Mouse (Mus musculus): ENCODE measurements at regions not wholly inside any gene's neighbourhood (a gene's known extent, or its start where the extent isn't known, plus 50 kb on each side); places are given as distances from the start of the nearest gene placed in this dataset.
A peak's percentile ranks its signal among the peaks of the same experiment; 100 is the strongest.

- H3K4me1 ChIP-seq (ENCODE audit: control insufficient read depth, insufficient read depth, low read length): no peaks in the 10 kb centered on the region
- DNase-seq (ENCODE audit: low spot score) (no peak), ATAC-seq (no peak)
- no peak overlapping the region for H3K4me3 ChIP-seq (ENCODE audit: low read depth, low read length)
- H3K9me3 ChIP-seq (replicated peaks; ENCODE audit: control insufficient read depth, low read length): no peaks in the 10 kb centered on the region
- no peaks in the 10 kb centered on the region for H3K36me3 ChIP-seq (ENCODE audit: control insufficient read depth, insufficient read depth, low read length)
- WGBS: 91% methylated on average over 1 of the region's 1 CpGs
- no peak overlapping the region for H3K27ac ChIP-seq (ENCODE audit: low read depth, low read length)
- no peak overlapping the region for H3K4me2 ChIP-seq (ENCODE audit: low read length)
- H3K27me3 ChIP-seq (replicated peaks; ENCODE audit: control insufficient read depth, insufficient read depth, low read length): no peaks in the 10 kb centered on the region
- H3K9ac ChIP-seq (ENCODE audit: low read length): no peak overlapping the region
Observed at GRCm38 (mm10) chr8:97052436-97052835, 1164.1 kb upstream of the Got2 start.

- no peak overlapping the region for H3K4me3 ChIP-seq (ENCODE audit: low read depth, low read length)
- ATAC-seq (no peak), DNase-seq (ENCODE audit: low spot score) (no peak)
- H3K27me3 ChIP-seq (replicated peaks; ENCODE audit: control insufficient read depth, insufficient read depth, low read length): no peaks in the 10 kb centered on the region
- no peaks in the 10 kb centered on the region for H3K4me1 ChIP-seq (ENCODE audit: control insufficient read depth, insufficient read depth, low read length)
- H3K9ac ChIP-seq (ENCODE audit: low read length): no peak overlapping the region
- no peak overlapping the region for H3K27ac ChIP-seq (ENCODE audit: low read depth, low read length)
- no peaks in the 10 kb centered on the region for H3K9me3 ChIP-seq (replicated peaks; ENCODE audit: control insufficient read depth, low read length)
- no peak overlapping the region for H3K4me2 ChIP-seq (ENCODE audit: low read length)
- H3K36me3 ChIP-seq (ENCODE audit: control insufficient read depth, insufficient read depth, low read length): no peaks in the 10 kb centered on the region
- 73% methylated on average over 3 of the region's 3 CpGs for WGBS
Observed at GRCm38 (mm10) chr8:97039778-97040177, 1151.4 kb upstream of the Got2 start.

- no peaks in the 10 kb centered on the region for H3K4me1 ChIP-seq (ENCODE audit: control insufficient read depth, insufficient read depth, low read length)
- no peak overlapping the region for H3K4me3 ChIP-seq (ENCODE audit: low read depth, low read length)
- no peaks in the 10 kb centered on the region for H3K27me3 ChIP-seq (replicated peaks; ENCODE audit: control insufficient read depth, insufficient read depth, low read length)
- WGBS: 95% methylated on average over 5 of the region's 5 CpGs
- no peak overlapping the region for H3K9ac ChIP-seq (ENCODE audit: low read length)
- no peaks in the 10 kb centered on the region for H3K36me3 ChIP-seq (ENCODE audit: control insufficient read depth, insufficient read depth, low read length)
- no peaks in the 10 kb centered on the region for H3K9me3 ChIP-seq (replicated peaks; ENCODE audit: control insufficient read depth, low read length)
- ATAC-seq: no peak
- H3K4me2 ChIP-seq (ENCODE audit: low read length): no peak overlapping the region
- no peak for DNase-seq (ENCODE audit: low spot score)
- H3K27ac ChIP-seq (ENCODE audit: low read depth, low read length): no peak overlapping the region
Observed at GRCm38 (mm10) chr8:97038854-97039253, 1150.5 kb upstream of the Got2 start.

GRCm38 (mm10) chr8:97032188-97032587 is 1143.8 kb upstream of the Got2 start:
- Histone ChIP-seq H3K36me3 (ENCODE audit: control insufficient read depth, insufficient read depth, low read length) (no peaks in the 10 kb centered on the region), H3K4me2 (ENCODE audit: low read length) (no peak overlapping the region), H3K9me3 (replicated peaks; ENCODE audit: control insufficient read depth, low read length) (no peaks in the 10 kb centered on the region), H3K27ac (ENCODE audit: low read depth, low read length) (no peak overlapping the region), H3K4me3 (ENCODE audit: low read depth, low read length) (no peak overlapping the region), H3K27me3 (replicated peaks; ENCODE audit: control insufficient read depth, insufficient read depth, low read length) (no peaks in the 10 kb centered on the region), H3K4me1 (ENCODE audit: control insufficient read depth, insufficient read depth, low read length) (no peaks in the 10 kb centered on the region), H3K9ac (ENCODE audit: low read length) (no peak overlapping the region)
- WGBS: 94% methylated on average over 4 of the region's 4 CpGs
- no peak for DNase-seq (ENCODE audit: low spot score)
- no peak for ATAC-seq

GRCm38 (mm10) chr8:97015571-97015970 is 1127.2 kb upstream of the Got2 start:
- H3K4me3 ChIP-seq (ENCODE audit: low read depth, low read length): no peak overlapping the region
- no peak overlapping the region for H3K27ac ChIP-seq (ENCODE audit: low read depth, low read length)
- H3K27me3 ChIP-seq (replicated peaks; ENCODE audit: control insufficient read depth, insufficient read depth, low read length): no peaks in the 10 kb centered on the region
- H3K4me1 ChIP-seq (ENCODE audit: control insufficient read depth, insufficient read depth, low read length): no peaks in the 10 kb centered on the region
- ATAC-seq: no peak
- no peak overlapping the region for H3K9ac ChIP-seq (ENCODE audit: low read length)
- H3K9me3 ChIP-seq (replicated peaks; ENCODE audit: control insufficient read depth, low read length): no peaks in the 10 kb centered on the region
- peak; percentile 46 for DNase-seq (ENCODE audit: low spot score)
- no peak overlapping the region for H3K4me2 ChIP-seq (ENCODE audit: low read length)
- no peaks in the 10 kb centered on the region for H3K36me3 ChIP-seq (ENCODE audit: control insufficient read depth, insufficient read depth, low read length)

- no peaks in the 10 kb centered on the region for H3K4me1 ChIP-seq (ENCODE audit: control insufficient read depth, insufficient read depth, low read length)
- DNase-seq (ENCODE audit: low spot score) (peak; percentile 78), ATAC-seq (peak; percentile 65; the same call in 1 of the 2 replicates)
- no peaks in the 10 kb centered on the region for H3K36me3 ChIP-seq (ENCODE audit: control insufficient read depth, insufficient read depth, low read length)
- H3K4me3 ChIP-seq (ENCODE audit: low read depth, low read length): no peak overlapping the region
- no peak overlapping the region for H3K4me2 ChIP-seq (ENCODE audit: low read length)
- H3K27me3 ChIP-seq (replicated peaks; ENCODE audit: control insufficient read depth, insufficient read depth, low read length): no peaks in the 10 kb centered on the region
- H3K9me3 ChIP-seq (replicated peaks; ENCODE audit: control insufficient read depth, low read length): no peaks in the 10 kb centered on the region
- H3K9ac ChIP-seq (ENCODE audit: low read length): no peak overlapping the region
- H3K27ac ChIP-seq (ENCODE audit: low read depth, low read length): no peak overlapping the region
- WGBS: 39% methylated on average over 3 of the region's 3 CpGs
Observed at GRCm38 (mm10) chr8:97004131-97004530, 1115.8 kb upstream of the Got2 start.

- no peak overlapping the region for H3K4me3 ChIP-seq (ENCODE audit: low read depth, low read length)
- H3K27ac ChIP-seq (ENCODE audit: low read depth, low read length): no peak overlapping the region
- DNase-seq (ENCODE audit: low spot score) (no peak), ATAC-seq (no peak)
- H3K4me2 ChIP-seq (ENCODE audit: low read length): no peak overlapping the region
- H3K36me3 ChIP-seq (ENCODE audit: control insufficient read depth, insufficient read depth, low read length): no peaks in the 10 kb centered on the region
- H3K9ac ChIP-seq (ENCODE audit: low read length): no peak overlapping the region
- H3K9me3 ChIP-seq (replicated peaks; ENCODE audit: control insufficient read depth, low read length): no peaks in the 10 kb centered on the region
- H3K4me1 ChIP-seq (ENCODE audit: control insufficient read depth, insufficient read depth, low read length): no peaks in the 10 kb centered on the region
- no peaks in the 10 kb centered on the region for H3K27me3 ChIP-seq (replicated peaks; ENCODE audit: control insufficient read depth, insufficient read depth, low read length)
- 82% methylated on average over 2 of the region's 2 CpGs for WGBS
Observed at GRCm38 (mm10) chr8:96983103-96983502, 1094.8 kb upstream of the Got2 start.

Data from forebrain, embryonic 14.5 days (tissue).